Mouse (Mus musculus): ENCODE results near the gene Mark1.

Gene Mark1

DNA sequence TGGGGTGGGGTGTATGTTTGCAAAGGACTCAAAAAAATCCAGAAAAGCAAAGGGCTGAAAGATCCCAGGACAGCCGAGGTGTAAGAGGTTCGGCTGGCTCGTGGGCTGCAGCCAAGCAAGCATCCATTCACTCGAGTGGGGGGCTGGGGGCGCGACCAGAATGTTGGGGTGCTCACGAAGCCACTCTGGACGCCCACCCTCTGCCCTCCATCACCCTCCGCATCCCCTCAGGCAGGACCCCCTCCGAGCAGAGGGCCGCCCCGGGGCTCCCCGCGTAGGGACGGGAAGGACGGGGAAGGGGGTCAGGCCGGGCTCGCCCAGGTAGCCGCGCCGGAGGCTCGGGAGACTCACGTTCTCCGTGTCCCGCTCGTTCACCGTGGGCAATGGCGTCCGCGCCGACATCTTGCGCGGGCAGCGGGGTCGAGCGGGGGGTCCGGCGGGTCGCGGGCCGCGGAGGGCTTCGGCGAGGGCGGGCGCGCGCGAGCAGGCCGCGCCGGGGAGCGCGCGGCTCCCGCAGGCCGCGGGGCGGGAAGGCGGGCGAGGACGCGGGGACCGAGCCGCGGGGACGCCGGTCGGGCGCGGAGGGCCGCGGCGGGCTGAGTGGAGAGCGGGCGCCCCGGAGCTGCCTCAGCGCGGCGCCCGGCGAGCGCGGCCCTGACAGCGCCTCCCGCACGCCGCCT is at the start of gene Mark1:
Gene Mark1, minus strand, starts transcription at position 500 of the 680 bp plus-strand sequence.
- DNase-seq, result no peak

- no peak for DNase-seq
Observed at GRCm38 (mm10) chr1:185047516-185048247, 48.3 kb upstream of the Mark1 start.

GRCm38 (mm10) chr1:185046513-185046912 is 47.1 kb upstream of the Mark1 start:
- no peak for DNase-seq

- DNase-seq, result no peak
Observed at GRCm38 (mm10) chr1:185038183-185038686, 38.9 kb upstream of the Mark1 start.

DNA sequence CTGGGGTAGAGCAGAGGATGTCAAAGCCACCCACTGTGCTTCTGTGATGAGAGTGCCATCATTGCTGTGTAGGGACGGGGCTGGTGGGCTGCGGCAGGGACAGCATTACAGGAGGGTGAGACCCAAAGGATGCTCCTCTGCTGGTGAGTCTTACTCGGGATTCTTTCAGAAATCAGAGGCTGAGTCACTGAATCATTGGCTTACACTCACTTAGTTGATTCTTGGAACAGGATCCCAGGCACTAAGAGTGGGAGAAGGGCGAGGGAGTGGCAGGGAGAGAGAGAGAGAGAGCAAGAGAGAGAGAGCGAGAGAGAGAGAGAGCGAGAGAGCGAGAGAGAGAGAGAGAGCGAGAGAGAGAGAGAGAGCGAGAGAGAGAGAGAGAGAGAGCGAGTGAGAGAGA is 31.2 kb upstream of the Mark1 start:
- no peak for DNase-seq

- DNase-seq, result no peak
Observed at GRCm38 (mm10) chr1:185020429-185021168, 21.2 kb upstream of the Mark1 start.

- DNase-seq, result no peak
Observed at GRCm38 (mm10) chr1:185012566-185012965, 13.2 kb upstream of the Mark1 start.

DNA sequence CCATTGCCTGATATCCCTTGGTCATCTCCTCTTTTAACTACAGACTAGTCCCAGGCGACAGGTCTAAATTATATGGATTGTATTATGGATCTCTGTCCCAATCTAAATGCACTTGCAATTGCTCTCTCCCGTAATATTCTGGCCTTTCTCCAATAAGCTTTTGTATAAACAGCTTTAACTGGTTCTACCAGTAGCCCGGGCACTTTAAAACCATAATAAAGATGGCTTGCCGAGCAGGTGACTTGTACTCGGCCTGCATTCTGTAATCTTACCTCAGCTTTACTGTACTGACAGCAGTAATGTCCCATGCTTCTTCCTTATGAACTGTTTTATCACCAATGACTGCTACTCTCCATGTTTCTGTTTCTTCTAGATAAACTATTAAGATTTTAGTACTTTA is 7.7 kb upstream of the Mark1 start:
- no peak for DNase-seq

DNA sequence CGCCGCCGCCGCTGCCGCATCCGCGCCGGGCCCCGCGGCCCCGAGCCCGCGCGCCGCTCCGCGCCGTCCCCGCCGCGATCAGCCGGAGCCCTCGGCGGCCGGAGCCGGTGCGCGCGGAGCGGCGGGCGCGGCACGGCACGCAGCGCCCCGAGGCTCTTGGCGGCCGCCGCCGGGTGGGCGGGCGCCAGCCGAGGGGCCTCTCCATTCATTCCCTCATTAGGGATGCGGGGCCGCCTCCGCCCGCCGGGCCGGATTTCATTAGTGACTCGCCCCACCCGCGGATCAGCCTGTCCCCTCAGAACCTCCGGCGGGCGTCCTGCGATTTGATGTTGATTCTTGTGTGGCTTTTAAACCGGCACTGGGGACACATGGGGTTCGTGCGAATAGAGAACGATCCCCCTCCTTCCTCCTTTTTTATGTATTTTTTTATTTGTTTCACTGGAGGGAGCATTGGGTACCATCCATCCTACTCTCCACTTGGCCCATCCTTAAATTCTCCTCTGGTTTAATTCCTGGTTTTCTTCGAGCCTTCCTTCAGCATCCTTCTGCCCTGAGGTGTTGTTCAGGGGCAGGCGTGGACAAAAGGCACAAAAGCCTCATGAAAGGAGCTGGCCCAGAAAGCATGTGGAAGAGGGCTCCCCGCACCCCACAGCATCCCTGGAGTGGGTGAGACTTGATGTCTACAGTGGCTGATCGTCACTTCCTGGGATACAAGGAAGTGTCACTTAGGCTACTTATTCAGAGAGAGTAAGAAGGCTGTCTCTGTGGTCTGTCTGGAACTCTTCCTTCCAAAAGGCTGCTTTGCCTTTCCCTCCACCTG is 620 bp upstream of the Mark1 start:
- DNase-seq, result no peak

- DNase-seq, result no peak
Observed at GRCm38 (mm10) chr1:184998631-184999030, 739 bp downstream of the Mark1 start.

GRCm38 (mm10) chr1:184998161-184998560 is 1.2 kb downstream of the Mark1 start:
- no peak for DNase-seq

DNA sequence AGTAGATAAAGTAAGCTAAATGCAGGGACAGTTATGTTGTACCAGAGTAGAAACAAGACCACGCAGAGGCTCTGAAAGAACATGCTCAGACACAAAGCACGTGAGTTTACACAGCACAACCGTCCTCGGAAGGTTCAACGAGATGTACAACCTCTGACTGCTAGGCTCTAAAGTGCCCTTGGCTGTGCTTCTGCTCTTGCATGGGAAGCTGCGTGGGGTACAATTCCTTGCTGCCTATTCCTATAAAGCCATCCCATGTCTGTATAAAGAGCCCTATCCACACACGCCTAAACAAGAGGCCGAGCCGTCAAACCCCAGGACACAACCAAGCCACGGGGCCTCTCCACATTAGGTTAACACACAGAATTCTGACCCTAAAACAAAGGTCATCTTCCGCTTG is 1.9 kb downstream of the Mark1 start:
- no peak for DNase-seq

GRCm38 (mm10) chr1:184995335-184995734 is 4.0 kb downstream of the Mark1 start:
- DNase-seq, result no peak

GRCm38 (mm10) chr1:184991191-184991590 is 8.2 kb downstream of the Mark1 start:
- no peak for DNase-seq

DNA sequence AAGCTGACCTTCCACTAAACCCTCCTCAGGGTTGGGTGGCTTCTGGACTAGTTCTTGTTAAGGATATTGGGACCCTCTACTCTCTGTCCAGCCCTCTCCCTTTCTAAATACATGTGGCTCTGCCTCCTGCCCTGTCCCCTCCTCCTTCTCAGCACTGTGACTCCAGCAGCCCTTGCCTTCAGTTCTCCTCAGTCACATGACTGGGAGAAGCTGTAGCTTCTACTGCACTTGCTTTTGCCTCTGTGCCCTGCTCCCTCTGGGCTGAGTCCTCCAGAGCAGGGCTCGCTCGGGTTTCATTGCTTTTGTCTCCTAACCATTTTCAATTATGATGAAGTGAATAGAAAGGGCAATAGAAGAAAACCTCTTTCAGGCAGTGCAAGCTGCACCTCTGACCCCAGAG is 12.6 kb downstream of the Mark1 start:
- DNase-seq, result no peak

GRCm38 (mm10) chr1:184984723-184985122 is 14.6 kb downstream of the Mark1 start:
- no peak for DNase-seq

DNA sequence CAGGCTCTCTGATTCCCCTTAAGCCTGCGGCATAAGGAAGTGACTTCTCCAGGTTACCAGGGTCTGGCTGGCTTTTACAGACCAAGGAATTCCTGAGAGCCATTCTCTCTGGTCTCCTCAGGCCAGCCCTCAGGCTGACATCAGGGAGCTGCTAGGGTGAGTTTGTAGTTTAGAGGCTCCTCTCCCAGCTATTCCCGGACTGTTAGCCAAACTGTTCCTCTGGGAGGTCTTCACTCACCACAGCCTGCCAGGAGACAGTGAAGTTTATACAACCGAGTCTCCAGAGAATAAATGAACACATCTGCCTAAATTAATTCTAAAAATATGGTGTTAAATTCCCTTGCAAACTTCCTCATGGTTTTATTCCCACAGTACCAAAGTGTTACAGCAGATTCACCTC is 15.6 kb downstream of the Mark1 start:
- no peak for DNase-seq

DNA sequence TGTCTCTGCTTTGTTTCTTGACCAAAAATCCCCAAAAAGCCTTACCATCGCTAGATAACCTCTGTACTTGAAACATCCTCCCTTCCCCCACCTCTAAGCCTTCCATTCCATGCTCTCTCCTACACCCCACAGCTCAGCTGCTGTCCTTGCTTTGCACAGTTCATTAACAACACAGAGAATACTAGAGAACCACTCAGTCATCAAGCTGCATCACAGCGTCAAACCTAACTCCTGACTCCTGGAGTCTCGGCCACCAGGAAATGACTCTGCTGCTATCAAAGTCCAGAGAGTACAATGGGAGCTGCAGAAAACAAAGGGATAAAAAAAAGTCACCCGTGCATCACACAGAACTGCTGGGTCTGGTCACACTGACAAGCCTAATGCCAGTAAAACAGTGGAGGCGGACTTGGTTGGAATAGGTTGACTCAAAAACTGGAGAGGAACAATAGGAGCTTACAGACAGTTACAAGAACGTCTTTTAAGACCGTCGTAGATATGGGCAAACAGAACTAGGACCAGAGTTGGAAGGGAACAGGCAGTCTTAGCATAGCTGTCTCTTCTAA is 27.1 kb downstream of the Mark1 start:
- DNase-seq, result no peak

DNA sequence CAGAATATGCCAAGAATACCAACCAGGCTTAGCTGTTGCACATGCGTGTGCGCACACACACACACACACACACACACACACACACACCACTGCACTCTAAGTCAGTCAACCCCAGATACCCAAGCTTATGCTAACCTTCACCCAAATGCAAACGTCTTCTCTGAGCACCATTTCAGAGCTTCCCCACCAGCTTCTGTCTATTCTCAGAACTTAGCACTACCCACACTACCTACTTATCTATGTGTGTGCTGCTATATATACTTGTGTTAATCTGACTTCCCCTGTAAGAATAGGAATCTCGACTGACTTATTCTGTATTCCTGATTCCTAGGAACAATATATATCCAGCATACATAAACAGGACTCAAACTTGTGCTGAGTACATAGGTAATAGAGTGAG is 30.0 kb downstream of the Mark1 start:
- DNase-seq, result no peak

- no peak for DNase-seq
Observed at GRCm38 (mm10) chr1:184965682-184966360, 33.5 kb downstream of the Mark1 start.

DNA sequence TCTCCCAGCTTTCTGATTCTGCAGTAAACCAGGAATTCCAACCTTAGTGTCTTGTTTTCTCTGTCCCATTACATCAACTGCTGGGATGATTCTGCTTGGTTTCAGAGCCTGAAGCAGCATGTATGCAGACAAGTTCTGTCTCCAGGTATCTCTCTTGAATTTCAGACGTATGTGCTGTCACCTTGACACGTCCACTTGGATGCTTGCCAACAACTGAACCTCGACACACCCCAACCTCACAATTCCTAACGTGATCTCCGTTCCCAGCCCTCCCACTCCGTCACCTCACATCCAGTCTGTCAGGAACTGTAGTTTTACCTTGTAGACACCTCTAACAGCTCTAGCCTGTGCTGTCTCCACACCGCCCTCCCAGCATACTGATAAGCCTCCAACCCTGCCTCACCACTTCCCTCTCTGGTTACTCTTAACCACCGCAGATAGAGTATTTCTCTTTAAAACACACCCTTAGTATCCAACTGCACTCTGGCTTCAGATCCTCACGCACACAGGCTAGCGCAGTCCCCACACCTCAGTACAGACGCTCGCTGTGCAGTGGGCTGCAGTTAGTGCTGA is 36.2 kb downstream of the Mark1 start:
- DNase-seq, result no peak
